Mouse (Mus musculus): ENCODE results near the gene Txndc12. TPM values are rescaled to one million over a fixed set of nuclear protein-coding genes. Genes with fewer than 3 reads are reported as not detected.

Txndc12 gene
- polyA plus RNA-seq (2015; fragmentation: Nextera tagmentation; extraction: Ambion mirVana), result 105 and 113 TPM in 2 replicates

GRCm38 (mm10) chr4:108834115-108834970 is at the start of gene Txndc12:
Gene Txndc12, plus strand, starts transcription at chr4:108834601.

GRCm38 (mm10) chr4:108832916-108833827 is 1.2 kb upstream of the Txndc12 start, which contains the start of gene Btf3l4:
Gene Btf3l4, minus strand, starts transcription at chr4:108833614.

GRCm38 (mm10) chr4:108847715-108848504 is 13.5 kb downstream of the Txndc12 start, which contains the start of gene Kti12:
Gene Kti12, plus strand, starts transcription at chr4:108847785.

GRCm38 (mm10) chr4:108848505-108848848 is 14.1 kb downstream of the Txndc12 start, which contains the start of gene A730015C16Rik:
Gene A730015C16Rik, minus strand, starts transcription at chr4:108848619.

GRCm38 (mm10) chr4:108878963-108879822 is 44.8 kb downstream of the Txndc12 start, which contains the start of gene Rab3b:
Gene Rab3b, plus strand, starts transcription at chr4:108879063.

Other genes starting within 250 kb of the Txndc12 start
- gene Cc2d1b, start 214.7 kb upstream of the Txndc12 start, polyA plus RNA-seq (2015; fragmentation: Nextera tagmentation; extraction: Ambion mirVana), result 21.4 and 35.4 TPM in 2 replicates
- 0.66 and 2.6 TPM in 2 replicates for gene 3110021N24Rik, start 115.0 kb upstream of the Txndc12 start, polyA plus RNA-seq (2015; fragmentation: Nextera tagmentation; extraction: Ambion mirVana)
- 3.6 and 3.8 TPM in 2 replicates for gene Zfyve9, start 53.8 kb upstream of the Txndc12 start, polyA plus RNA-seq (2015; fragmentation: Nextera tagmentation; extraction: Ambion mirVana)
- 187 and 197 TPM in 2 replicates for gene Btf3l4, start 987 bp upstream of the Txndc12 start, polyA plus RNA-seq (2015; fragmentation: Nextera tagmentation; extraction: Ambion mirVana)
- 27.2 and 36.6 TPM in 2 replicates for gene Kti12, start 13.2 kb downstream of the Txndc12 start, polyA plus RNA-seq (2015; fragmentation: Nextera tagmentation; extraction: Ambion mirVana)
- 1.1 and 1.4 TPM in 2 replicates for gene A730015C16Rik, start 14.0 kb downstream of the Txndc12 start, polyA plus RNA-seq (2015; fragmentation: Nextera tagmentation; extraction: Ambion mirVana)
- 114 and 243 TPM in 2 replicates for gene Rab3b, start 44.5 kb downstream of the Txndc12 start, polyA plus RNA-seq (2015; fragmentation: Nextera tagmentation; extraction: Ambion mirVana)
- 38.8 and 48.7 TPM in 2 replicates for gene Nrd1, start 166.1 kb downstream of the Txndc12 start, polyA plus RNA-seq (2015; fragmentation: Nextera tagmentation; extraction: Ambion mirVana)

Measured in adrenal gland, postnatal 0 days (tissue).